Mouse (Mus musculus) liver, embryonic 16.5 days (tissue): ENCODE measurements around the gene Ankrd13a. TPM values are rescaled to one million over a fixed set of nuclear protein-coding genes. Genes with fewer than 3 reads are reported as not detected.

ENCODE experiments used
- ATAC-seq: fragments of 200-750 bp; cut with Nextera tagmentation; 2 replicates; pipeline ENCODE4 v1.8.0; 2017; ENCODE audit warnings: low read depth, mild to moderate bottlenecking, moderate number of reproducible peaks, moderate library complexity
- H3K27ac ChIP-seq: fragments of 300-500 bp; sonication (generic); 2 replicates; pipeline ENCODE4 v1.5.1; 2014; ENCODE audit warnings: mild to moderate bottlenecking, low read length
- H3K27me3 ChIP-seq: fragments of 300-500 bp; sonication (generic); 2 replicates; pipeline ENCODE4 v1.6.1; 2014; ENCODE audit warnings: low read depth, low read length, mixed read lengths; ENCODE audit not compliant: control insufficient read depth, insufficient read depth
- H3K36me3 ChIP-seq: fragments of 300-500 bp; sonication (generic); 2 replicates; pipeline ENCODE4 v1.6.1; 2014; ENCODE audit warnings: mild to moderate bottlenecking; ENCODE audit not compliant: control insufficient read depth, insufficient read depth
- H3K4me1 ChIP-seq: fragments of 300-500 bp; sonication (generic); 2 replicates; pipeline ENCODE4 v1.6.1; 2014; ENCODE audit warnings: low read depth, low read length, mixed read lengths; ENCODE audit not compliant: control insufficient read depth
- H3K4me2 ChIP-seq: fragments of 300-500 bp; sonication (generic); 2 replicates; pipeline ENCODE4 v1.6.1; 2014; ENCODE audit warnings: low read depth, low read length, mixed read lengths
- H3K4me3 ChIP-seq: fragments of 300-500 bp; sonication (generic); 2 replicates; pipeline ENCODE4 v1.5.1; 2014; ENCODE audit warnings: low read depth, mild to moderate bottlenecking, low read length
- H3K9ac ChIP-seq: fragments of 300-500 bp; sonication (generic); 2 replicates; pipeline ENCODE4 v1.6.1; 2014; ENCODE audit warnings: low read depth, low read length
- H3K9me3 ChIP-seq: fragments of 300-500 bp; sonication (generic); replicated peaks from 2 replicates; pipeline ENCODE4 v1.6.1; 2016; ENCODE audit warnings: low read length; ENCODE audit not compliant: control insufficient read depth
- WGBS: fragments of 180-500 bp; shearing (Covaris S2); extraction: QIAGEN DNeasy Blood & Tissue Kit; methylation state at CpG from one replicate; pipeline ENCODE4 v1.1.7; 2014; ENCODE audit not compliant: insufficient replicate concordance; 5-methylcytosine and 5-hydroxymethylcytosine counted together
- polyA plus RNA-seq: library from polyadenylated mRNA; unstranded; fragments of >200 nt; fragmentation: Nextera tagmentation; extraction: Ambion mirVana; gene quantifications from 2 replicates; pipeline ENCODE4 v1.2.1, GENCODE M21; 2015

Ankrd13a gene
- polyA plus RNA-seq, 1 experiment from 2014 or later: 11.8 TPM

GRCm38 (mm10) chr5:114801049-114801448 lies 26.6 kb downstream of the Ankrd13a start:
- Histone ChIP-seq H3K9me3 (no peaks in the 10 kb centered on the region), H3K4me2 (no peak overlapping the region), H3K27ac (no peak overlapping the region), H3K9ac (no peak overlapping the region), H3K4me3 (no peak overlapping the region), H3K4me1 (peaks cover 25% of the 10 kb centered on the region), H3K27me3 (no peaks in the 10 kb centered on the region), H3K36me3 (peaks cover 53% of the 10 kb centered on the region)
- ATAC-seq: peak; percentile 75
- WGBS: 20% methylated on average over 8 of the region's 8 CpGs

- Histone ChIP-seq H3K36me3 (peaks cover 48% of the 10 kb centered on the region), H3K4me1 (peaks cover 28% of the 10 kb centered on the region), H3K9ac (no peak overlapping the region), H3K4me2 (no peak overlapping the region), H3K27me3 (no peaks in the 10 kb centered on the region), H3K4me3 (no peak overlapping the region), H3K9me3 (no peaks in the 10 kb centered on the region), H3K27ac (no peak overlapping the region)
- ATAC-seq: no peak
- 88% methylated on average over 6 of the region's 6 CpGs for WGBS
These were observed 27.4 kb downstream of the Ankrd13a start for GRCm38 (mm10) chr5:114801841-114802240.

- Histone ChIP-seq H3K36me3 (peaks cover 44% of the 10 kb centered on the region), H3K27me3 (no peaks in the 10 kb centered on the region), H3K4me3 (no peak overlapping the region), H3K4me2 (no peak overlapping the region), H3K9ac (no peak overlapping the region), H3K27ac (no peak overlapping the region), H3K9me3 (no peaks in the 10 kb centered on the region), H3K4me1 (peaks cover 39% of the 10 kb centered on the region)
- WGBS: 85% methylated on average over 13 of the region's 13 CpGs
- no peak for ATAC-seq
These were observed 28.8 kb downstream of the Ankrd13a start for GRCm38 (mm10) chr5:114803231-114803630.

- WGBS: 87% methylated on average over 13 of the region's 13 CpGs
- no peak overlapping the region for H3K27ac ChIP-seq
- H3K4me3 ChIP-seq: no peak overlapping the region
- no peak overlapping the region for H3K9ac ChIP-seq
- H3K36me3 ChIP-seq: peaks cover 41% of the 10 kb centered on the region
- peaks cover 47% of the 10 kb centered on the region for H3K4me1 ChIP-seq
- no peaks in the 10 kb centered on the region for H3K9me3 ChIP-seq
- H3K4me2 ChIP-seq: no peak overlapping the region
- H3K27me3 ChIP-seq: no peaks in the 10 kb centered on the region
- no peak for ATAC-seq
These were observed 29.9 kb downstream of the Ankrd13a start for GRCm38 (mm10) chr5:114804335-114804734.

- Histone ChIP-seq H3K9me3 (no peaks in the 10 kb centered on the region), H3K4me3 (no peak overlapping the region), H3K9ac (no peak overlapping the region), H3K4me1 (peaks cover 52% of the 10 kb centered on the region), H3K4me2 (no peak overlapping the region), H3K36me3 (peaks cover 37% of the 10 kb centered on the region), H3K27me3 (no peaks in the 10 kb centered on the region), H3K27ac (no peak overlapping the region)
- ATAC-seq: no peak
- 62% methylated on average over 3 of the region's 3 CpGs for WGBS
These were observed 30.5 kb downstream of the Ankrd13a start for GRCm38 (mm10) chr5:114804958-114805357.

GRCm38 (mm10) chr5:114805436-114806350 lies 31.2 kb downstream of the Ankrd13a start:
- H3K9me3 ChIP-seq: no peaks in the 10 kb centered on the region
- 42% methylated on average over 15 of the region's 15 CpGs for WGBS
- H3K4me1 ChIP-seq: peaks cover 52% of the 10 kb centered on the region
- H3K27me3 ChIP-seq: no peaks in the 10 kb centered on the region
- peaks cover 30% of the 10 kb centered on the region for H3K36me3 ChIP-seq
- peak overlapping the region; percentile 67 for H3K27ac ChIP-seq
- H3K9ac ChIP-seq: no peak overlapping the region
- ATAC-seq: no peak
- H3K4me3 ChIP-seq: no peak overlapping the region
- no peak overlapping the region for H3K4me2 ChIP-seq

- peaks cover 26% of the 10 kb centered on the region for H3K36me3 ChIP-seq
- no peaks in the 10 kb centered on the region for H3K27me3 ChIP-seq
- H3K9ac ChIP-seq: 0 out of 2 replicates have a peak overlapping the region, but pooled peaks have one; percentile 4
- ATAC-seq: no peak
- peak overlapping the region; percentile 28; the same call in 1 of the 2 replicates for H3K4me2 ChIP-seq
- H3K4me3 ChIP-seq: no peak overlapping the region
- H3K4me1 ChIP-seq: peaks cover 43% of the 10 kb centered on the region
- H3K9me3 ChIP-seq: no peaks in the 10 kb centered on the region
- WGBS: 51% methylated on average over 8 of the region's 8 CpGs
- peak overlapping the region; percentile 68 for H3K27ac ChIP-seq
These were observed 32.2 kb downstream of the Ankrd13a start for GRCm38 (mm10) chr5:114806636-114807035.

GRCm38 (mm10) chr5:114807063-114807462 lies 32.6 kb downstream of the Ankrd13a start:
- peak overlapping the region; percentile 14; the same call in 1 of the 2 replicates for H3K4me3 ChIP-seq
- H3K4me1 ChIP-seq: peaks cover 43% of the 10 kb centered on the region
- peak overlapping the region; percentile 46; the same call in 1 of the 2 replicates for H3K9ac ChIP-seq
- peak overlapping the region; percentile 28 for H3K4me2 ChIP-seq
- peaks cover 23% of the 10 kb centered on the region for H3K36me3 ChIP-seq
- no peaks in the 10 kb centered on the region for H3K27me3 ChIP-seq
- H3K27ac ChIP-seq: peak overlapping the region; percentile 68
- no peaks in the 10 kb centered on the region for H3K9me3 ChIP-seq
- 21% methylated on average over 9 of the region's 9 CpGs for WGBS
- peak; percentile 60 for ATAC-seq

- Histone ChIP-seq H3K4me2 (peak overlapping the region; percentile 28), H3K9ac (peak overlapping the region; percentile 46; the same call in 1 of the 2 replicates), H3K9me3 (no peaks in the 10 kb centered on the region), H3K4me1 (peaks cover 46% of the 10 kb centered on the region), H3K27me3 (no peaks in the 10 kb centered on the region), H3K27ac (peak overlapping the region; percentile 68), H3K36me3 (peaks cover 20% of the 10 kb centered on the region), H3K4me3 (0 out of 2 replicates have a peak overlapping the region, but pooled peaks have one; percentile 14)
- ATAC-seq: peak; percentile 80
- WGBS: 14% methylated on average over 8 of the region's 8 CpGs
These were observed 33.0 kb downstream of the Ankrd13a start for GRCm38 (mm10) chr5:114807468-114807867.
